Mouse (Mus musculus) stomach, postnatal 0 days (tissue): ENCODE results near the gene 4933427I04Rik.

ENCODE experiments used
- CTCF ChIP-seq: IDR thresholded peaks from 2 replicates; pipeline ENCODE4 v1.5.1; 2016; ENCODE audit warnings: antibody characterized with exemption, low read depth, mild to moderate bottlenecking, moderate library complexity
- EP300 ChIP-seq: optimal IDR thresholded peaks from 2 replicates; pipeline ENCODE3; 2016; ENCODE audit warnings: antibody characterized with exemption

DNA sequence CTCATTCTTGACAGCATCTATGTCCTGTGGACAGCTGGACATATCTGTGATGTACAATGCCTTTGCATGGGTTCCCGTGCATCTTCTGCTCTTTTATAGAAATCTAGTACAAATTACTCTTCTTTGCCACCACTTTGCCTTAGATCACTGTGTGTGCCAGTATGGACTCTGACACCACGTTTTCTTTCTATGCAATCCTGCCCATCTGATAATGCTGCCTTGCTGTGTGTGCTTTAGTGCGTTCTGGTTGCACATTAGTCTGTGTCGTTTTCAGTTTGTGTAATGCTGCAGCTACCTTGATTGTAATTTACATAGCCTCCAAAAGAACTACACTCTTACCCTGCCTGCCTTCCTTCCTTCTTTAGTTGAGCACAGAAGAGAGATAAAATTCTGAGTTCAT lies 52.0 kb downstream of the 4933427I04Rik start:
- TF ChIP-seq CTCF (no peak), EP300 (no peak)
